Mouse (Mus musculus) layer of hippocampus, adult 2 months (tissue): ENCODE data around the gene E130114P18Rik. TPM values are rescaled to one million over a fixed set of nuclear protein-coding genes. Genes with fewer than 3 reads are reported as not detected.

ENCODE experiments used
- DNase-seq, 2 experiments: peaks; one replicate each; pipeline ENCODE4 v3.0.0; 2022; ENCODE audit warnings: low spot score in 2 of 2
- H3K27ac ChIP-seq: fragments of 200-600 bp; 2 replicates; pipeline ENCODE4 v1.8.1; 2022
- H3K4me3 ChIP-seq: fragments of 200-600 bp; 2 replicates; pipeline ENCODE4 v1.8.1; 2022; ENCODE audit warnings: mild to moderate bottlenecking
- CTCF ChIP-seq: fragments of 200-600 bp; conservative IDR thresholded peaks from 2 replicates; pipeline ENCODE4 v1.8.1; 2022; ENCODE audit warnings: antibody characterized with exemption, mild to moderate bottlenecking, moderate library complexity
- total RNA-seq, 2 experiments: library from RNA; stranded (reverse); gene quantifications; 2 replicates each; pipeline ENCODE4 v1.2.3; 2021

E130114P18Rik gene
- total RNA-seq, 2 experiments from 2014 or later = 7.1 to 7.9 TPM

DNA sequence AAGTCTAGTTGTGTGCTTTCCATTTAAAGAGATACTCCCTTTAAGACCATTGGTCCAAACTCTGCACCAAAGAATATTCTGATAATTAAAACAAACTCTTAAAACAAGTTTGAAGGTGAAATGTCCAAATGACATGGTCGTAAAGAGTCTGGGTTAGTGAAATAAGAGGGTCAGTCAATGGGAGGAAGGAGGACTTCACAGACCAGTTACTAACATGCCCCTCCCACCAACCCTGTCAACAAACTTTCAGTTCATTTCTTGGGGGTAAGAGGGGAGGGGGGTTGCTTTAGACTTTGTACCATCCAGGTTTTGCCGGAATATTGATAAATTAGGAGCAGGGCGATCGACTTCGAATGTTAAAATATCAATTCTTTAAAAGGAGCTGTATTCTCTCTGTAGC lies 6.5 kb downstream of the E130114P18Rik start:
- peak overlapping the region; percentile 92 for H3K27ac ChIP-seq
- no peak for DNase-seq
- no peak for TF ChIP-seq CTCF
- peak overlapping the region; percentile 66 for H3K4me3 ChIP-seq

DNA sequence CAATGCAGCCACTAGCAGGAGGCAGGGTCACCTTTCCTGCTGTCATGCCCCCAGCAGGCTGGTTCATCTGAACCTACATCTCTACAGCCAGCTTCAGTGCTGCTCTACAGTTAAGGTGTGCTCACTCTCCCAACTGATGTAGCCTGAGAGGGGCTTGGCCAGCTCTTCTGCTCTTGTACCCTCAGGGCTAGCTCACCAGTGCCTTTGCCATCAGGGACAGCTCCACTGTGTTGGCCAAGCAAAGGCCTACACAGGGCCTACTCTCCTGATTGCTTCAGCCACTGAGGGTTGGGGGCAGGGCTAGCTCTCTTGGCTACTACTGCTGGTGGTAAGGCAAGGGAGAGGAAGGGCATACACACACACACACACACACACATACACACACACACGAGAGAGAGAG lies 8.0 kb downstream of the E130114P18Rik start:
- Histone ChIP-seq H3K27ac (no peak overlapping the region), H3K4me3 (no peak overlapping the region)
- no peak for TF ChIP-seq CTCF
- no peak for DNase-seq

DNA sequence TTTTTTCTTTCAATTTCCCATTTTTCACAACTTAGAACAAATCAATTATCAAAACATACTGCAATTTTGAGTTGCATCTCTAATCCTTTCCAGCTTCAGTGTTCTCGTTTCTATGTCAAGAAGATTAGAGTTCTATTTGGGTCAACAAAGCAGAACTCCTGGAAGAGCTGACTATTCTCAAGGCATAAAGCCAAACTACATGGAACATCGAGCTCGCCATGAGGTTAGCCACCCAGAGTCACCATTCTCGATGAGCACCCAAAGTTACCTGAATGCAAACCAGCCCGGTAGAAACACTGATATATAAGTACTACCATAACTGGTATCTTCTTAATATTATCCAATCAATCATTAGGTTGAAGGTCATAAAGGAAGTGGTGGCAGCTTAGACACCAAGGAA lies 10.4 kb downstream of the E130114P18Rik start:
- no peak for TF ChIP-seq CTCF
- no peak for DNase-seq
- Histone ChIP-seq H3K4me3 (no peak overlapping the region), H3K27ac (no peak overlapping the region)

DNA sequence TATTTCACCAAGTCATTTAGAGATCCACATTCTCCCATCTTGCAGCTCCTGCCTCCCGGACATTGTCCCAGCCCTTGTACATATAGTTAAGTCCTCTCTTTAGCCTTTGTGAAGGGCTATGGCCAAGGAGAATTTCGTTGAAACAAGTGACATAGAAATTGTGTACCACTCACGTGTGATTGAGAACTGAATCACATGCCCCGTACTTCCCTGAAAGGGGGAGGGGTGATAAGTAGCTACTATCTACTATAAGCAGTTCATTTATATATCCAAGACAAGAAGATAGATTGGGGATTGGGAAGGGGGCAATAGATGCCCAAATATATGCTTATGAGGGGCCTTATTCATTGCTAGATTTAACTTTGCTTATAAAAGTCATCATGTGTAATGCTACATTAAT lies 10.9 kb downstream of the E130114P18Rik start:
- no peak for DNase-seq
- TF ChIP-seq CTCF = no peak
- H3K27ac ChIP-seq = no peak overlapping the region

DNA sequence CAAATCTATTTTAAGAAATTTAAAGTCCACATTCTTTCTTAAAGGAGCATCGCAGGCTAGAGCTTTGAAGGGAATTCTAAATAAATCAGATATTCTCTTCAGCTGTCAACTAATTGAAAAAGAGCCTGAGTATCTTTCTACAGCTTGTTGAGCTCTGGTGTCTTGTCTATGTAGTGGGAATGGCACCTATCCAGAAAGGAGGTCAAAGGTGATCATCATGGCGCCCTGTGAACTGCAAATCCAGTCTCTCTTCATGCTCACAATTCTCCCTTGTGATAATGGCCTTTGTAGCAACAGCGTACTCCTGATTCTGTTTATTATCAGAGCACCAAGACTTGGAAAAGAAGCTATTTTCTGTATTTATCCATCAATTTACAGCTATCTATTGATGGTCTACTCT lies 11.8 kb downstream of the E130114P18Rik start:
- Histone ChIP-seq H3K27ac (no peak overlapping the region), H3K4me3 (no peak overlapping the region)
- DNase-seq = no peak
- TF ChIP-seq CTCF = no peak

More for the DNA sequence above, 10.9 kb downstream of the E130114P18Rik start:
- H3K4me3 ChIP-seq = no peak overlapping the region

DNA sequence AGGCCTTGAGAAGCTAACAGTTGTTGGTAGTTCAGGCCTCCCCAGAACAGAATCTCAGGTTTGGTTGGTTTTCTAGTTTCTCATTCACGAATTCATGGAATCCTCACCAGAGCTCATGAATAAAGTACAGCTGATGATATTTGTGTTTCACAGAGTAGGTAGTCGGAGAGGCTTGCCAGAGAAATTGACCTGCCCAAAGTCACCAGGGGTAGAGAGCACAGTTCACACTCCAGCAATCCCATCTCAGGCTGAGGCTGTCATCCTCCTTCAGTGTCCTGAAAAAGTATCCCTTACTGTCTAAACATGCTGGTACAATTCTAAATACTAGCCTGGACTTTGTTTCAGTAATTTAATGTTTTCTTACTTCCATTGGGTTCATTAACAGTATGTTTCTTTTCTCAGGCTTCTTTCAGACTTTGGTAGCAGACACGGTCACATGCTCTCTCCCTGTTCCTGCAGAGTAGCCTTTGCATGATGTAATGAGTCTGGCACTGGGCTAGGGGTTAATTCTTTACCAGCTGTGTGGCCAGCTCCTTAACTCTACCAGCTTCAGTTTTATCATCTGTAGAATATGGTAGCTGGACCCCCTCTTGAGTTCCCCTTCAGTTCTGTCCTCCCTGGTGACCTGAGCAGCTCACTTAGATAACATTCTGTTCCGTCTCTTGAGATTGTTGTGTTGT lies 12.4 kb downstream of the E130114P18Rik start:
- Histone ChIP-seq H3K27ac (no peak overlapping the region), H3K4me3 (no peak overlapping the region)
- DNase-seq = no peak
- TF ChIP-seq CTCF = no peak

DNA sequence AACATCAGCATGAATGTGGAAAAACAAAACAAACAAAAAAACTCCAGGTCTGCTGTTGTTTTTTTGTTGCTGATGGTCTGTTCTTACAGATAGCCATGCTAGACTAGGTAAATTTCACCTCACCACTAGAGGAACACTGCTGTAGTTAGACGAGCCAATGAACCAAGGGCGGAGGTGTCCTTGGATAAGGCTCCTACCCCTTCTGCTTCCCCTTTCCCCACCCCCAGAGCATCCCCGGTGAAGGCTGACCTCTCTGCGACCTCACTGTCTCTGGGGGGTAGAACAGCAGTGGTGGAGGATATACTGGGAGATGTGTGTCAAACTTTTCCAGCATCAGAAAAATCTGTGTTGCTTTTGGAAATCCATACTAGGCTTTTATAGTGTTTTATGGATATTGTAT lies 13.3 kb downstream of the E130114P18Rik start:
- no peak for TF ChIP-seq CTCF

DNA sequence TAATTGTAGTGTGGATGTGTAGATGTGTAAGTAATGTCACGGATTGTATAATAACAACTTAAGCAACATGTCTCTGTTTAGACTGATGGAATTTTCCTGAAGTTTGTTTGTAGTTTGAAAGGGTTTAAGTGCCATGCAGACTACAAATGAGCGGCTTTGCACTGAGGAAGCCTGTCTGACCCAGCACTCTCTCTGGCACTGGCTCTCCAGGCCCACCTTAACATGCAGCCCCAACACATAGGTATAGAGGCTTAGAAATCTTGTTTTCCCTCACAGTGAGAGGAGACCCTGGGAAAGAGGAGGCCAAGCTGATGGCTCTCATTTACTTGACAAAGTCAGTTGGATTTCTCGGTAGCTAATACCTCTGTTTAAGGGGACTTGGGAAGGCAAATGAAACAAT lies 19.2 kb downstream of the E130114P18Rik start:
- H3K27ac ChIP-seq = peak overlapping the region; percentile 97
- no peak for TF ChIP-seq CTCF
- H3K4me3 ChIP-seq = peak overlapping the region; percentile 81
- no peak for DNase-seq

More for the DNA sequence above, 13.3 kb downstream of the E130114P18Rik start:
- Histone ChIP-seq H3K4me3 (no peak overlapping the region), H3K27ac (no peak overlapping the region)
- DNase-seq = no peak

DNA sequence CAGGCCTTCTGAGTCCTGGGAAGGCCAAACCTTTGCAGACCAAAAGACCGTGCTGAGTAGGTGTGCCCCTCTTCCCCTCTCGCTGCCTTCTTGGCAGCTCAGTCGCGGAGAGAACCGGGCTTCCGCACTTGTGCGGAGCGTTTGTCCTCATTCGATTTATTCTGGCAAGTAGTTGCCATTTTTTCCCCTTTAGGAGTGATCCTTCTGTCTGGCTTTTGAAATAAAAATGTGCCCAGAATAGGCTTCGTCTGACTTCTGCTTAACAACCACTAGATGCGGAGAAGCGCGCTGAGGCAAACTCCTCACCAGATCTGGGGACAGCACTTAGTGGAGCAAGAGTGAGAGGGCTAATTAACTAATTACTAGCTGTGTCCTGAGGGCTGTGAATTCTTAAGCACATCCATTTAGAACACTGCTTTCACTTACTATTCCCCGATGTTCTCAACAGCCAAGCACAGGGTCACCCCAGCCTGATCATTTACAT lies 19.9 kb downstream of the E130114P18Rik start:
- peak; percentile 63 for TF ChIP-seq CTCF
- DNase-seq = peak in 1 of 2 experiments; percentile 37
- peak overlapping the region; percentile 97 for H3K27ac ChIP-seq

DNA sequence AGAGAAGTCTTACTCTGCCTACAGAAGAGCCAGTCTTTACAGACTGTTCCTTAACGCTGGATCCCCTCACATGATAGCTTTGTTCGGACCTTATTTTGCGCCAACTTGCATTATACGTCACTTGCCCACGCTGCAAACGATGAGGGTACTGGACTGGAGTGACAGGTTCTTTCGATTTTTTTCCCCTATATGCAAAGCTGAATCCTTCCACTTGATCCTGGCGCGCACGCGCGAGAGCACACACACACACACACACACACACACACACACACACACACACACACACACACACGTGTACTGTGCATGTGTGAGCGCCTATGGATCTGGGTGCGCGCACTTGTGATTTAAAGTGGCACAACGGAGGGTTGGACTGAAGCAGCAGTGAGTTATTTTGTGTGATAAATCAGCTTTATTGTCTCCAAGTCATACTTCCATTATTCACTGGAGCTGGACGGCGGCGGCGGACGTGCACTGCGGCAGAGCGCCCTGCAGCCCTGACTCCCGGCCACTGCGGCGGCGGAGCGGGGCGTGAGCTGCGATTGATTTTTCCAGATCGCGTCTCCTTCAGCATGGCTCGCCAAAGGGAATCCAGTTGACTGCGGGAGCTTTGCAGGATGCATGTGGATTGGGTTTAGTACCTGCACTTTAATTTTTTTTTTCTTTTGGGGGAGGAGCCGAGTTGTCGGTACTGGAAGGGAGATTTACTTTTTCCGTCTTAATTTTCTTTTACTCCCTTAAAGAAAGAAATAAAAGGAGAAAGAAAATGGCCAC lies 20.5 kb downstream of the E130114P18Rik start:
- no peak; the same call in 1 of the 2 replicates for TF ChIP-seq CTCF
- DNase-seq = peak; percentile 47 to 51
- H3K4me3 ChIP-seq = peak overlapping the region; percentile 81
- H3K27ac ChIP-seq = peak overlapping the region; percentile 97

More for the DNA sequence above, 19.9 kb downstream of the E130114P18Rik start:
- H3K4me3 ChIP-seq = peak overlapping the region; percentile 81

DNA sequence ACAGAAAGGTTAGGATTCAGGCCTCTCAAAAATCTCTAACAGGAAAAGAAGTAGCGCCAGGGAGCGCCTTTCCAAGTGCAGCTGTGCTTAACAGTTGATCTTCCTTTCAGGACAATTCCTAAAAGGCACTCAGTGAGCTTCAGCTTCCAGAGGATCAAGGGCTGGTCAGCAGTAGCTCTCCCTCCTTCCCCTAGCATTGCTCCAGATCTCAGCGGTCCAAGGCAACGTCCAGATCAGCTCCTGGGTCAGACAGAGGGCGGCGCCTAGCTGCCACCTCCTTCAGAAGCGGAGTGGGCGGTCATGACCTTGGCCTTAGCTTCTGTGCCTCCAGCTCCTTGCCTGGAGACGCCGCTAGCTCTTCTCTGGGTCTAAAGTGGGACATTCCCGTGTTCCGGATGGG lies 23.6 kb downstream of the E130114P18Rik start:
- Histone ChIP-seq H3K4me3 (peak overlapping the region; percentile 9; the same call in 1 of the 2 replicates), H3K27ac (peak overlapping the region; percentile 91)
- DNase-seq = no peak
- TF ChIP-seq CTCF = no peak

DNA sequence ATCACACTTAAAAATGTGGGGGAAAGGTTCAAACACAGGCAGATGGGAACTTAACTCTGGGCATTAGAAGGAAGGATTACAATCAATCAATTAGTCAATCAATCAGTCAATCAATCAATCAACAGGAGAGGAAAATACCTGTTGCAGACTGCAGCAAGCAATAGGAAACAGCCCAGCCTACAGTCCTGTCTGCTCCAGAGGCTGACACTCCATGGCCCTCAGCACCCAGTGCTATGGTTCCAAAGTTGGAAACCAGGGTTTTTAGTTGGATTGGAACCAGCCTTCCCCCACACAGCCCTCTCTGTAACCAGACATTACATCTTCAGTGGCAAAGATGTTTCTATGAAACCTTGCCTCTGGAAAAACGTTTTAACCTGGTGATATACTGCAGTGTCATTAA lies 24.4 kb downstream of the E130114P18Rik start:
- peak overlapping the region; percentile 91 for H3K27ac ChIP-seq
- TF ChIP-seq CTCF = no peak
- DNase-seq = no peak
- H3K4me3 ChIP-seq = no peak overlapping the region

DNA sequence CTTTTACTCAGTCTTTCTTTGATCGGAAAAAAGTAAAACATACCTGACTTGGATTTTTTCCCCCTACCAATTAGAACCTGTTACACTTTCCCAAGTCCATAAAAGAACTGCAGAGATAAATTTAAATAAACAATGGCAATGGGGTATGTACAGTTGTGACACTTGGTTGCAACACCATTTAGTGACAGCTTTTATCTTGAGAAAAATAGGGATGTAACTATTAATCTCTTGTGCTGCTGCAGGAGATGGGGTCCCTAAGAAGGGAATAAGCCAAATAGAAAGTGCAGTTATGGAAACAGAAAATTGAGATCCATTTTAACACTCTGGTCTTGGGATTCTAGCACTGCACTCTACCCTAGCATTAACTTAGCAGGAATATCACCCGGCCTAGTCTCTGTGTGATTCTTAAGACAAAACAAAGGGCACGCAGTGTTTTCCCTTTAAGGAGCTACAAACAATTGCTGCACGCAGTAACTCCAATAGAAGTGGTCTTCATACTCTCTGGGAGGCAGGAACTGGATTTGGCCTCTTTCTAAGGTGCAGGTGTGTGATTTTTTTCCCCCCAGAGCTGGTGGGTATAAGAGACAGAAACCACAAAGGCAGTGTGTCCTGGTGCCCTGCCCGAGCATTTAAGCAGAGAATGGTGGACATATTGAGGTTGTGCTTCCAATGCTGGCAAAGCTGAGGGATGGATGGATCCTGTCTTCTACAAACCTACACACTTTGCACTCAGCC lies 25.4 kb downstream of the E130114P18Rik start:
- Histone ChIP-seq H3K27ac (peak overlapping the region; percentile 91), H3K4me3 (peak overlapping the region; percentile 68)
- no peak for TF ChIP-seq CTCF
- DNase-seq = no peak
